ENCODE assay signal across 14 mouse cellular contexts in the genomic region with DNA sequence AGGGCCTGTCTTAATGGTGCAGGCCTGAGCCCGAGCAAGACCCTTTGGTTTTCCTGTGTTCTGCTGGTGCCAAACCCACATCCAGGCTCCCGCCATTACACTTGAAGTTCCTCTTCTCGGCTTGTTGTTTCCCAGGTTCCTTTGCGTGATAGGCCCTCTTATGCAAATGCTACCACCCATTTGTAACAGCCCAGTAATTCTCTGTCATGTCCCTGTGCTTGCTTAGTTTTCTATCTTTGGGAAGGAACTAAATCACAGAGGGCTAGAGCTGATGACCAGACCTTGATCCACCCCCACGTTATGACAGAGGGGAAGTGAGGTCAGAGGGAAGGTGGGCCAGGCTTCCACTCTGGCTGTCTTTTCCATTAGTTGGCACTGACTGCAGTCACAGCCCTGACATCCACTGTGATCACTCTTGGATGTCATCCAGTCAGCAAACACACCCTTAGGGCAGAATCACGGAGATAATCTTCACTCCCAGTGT. TPM values are rescaled to one million over a fixed set of nuclear protein-coding genes. Genes with fewer than 3 reads are reported as not detected.
DNase-seq lines count a peak whose midpoint lies in the region; TF ChIP-seq lines count a peak whose summit lies in the region.
"Had no signal": no experiment of that assay in that cellular context is flagged by ENCODE, and none has a peak within 500 bp of the region (broad histone marks: within the 10 kb centered on the region; RNA-seq: fewer than 3 reads in every experiment).

No protein-coding gene starts in this region.

- H3K27me3 ChIP-seq in cerebellum, adult 2 months (ENCODE audit: control insufficient read depth, insufficient read depth, low read length) = no peaks in the 10 kb centered on the region
- H3K27me3 ChIP-seq: liver, embryonic 13.5 days; neural tube, embryonic 15.5 days had no signal

- DNase-seq in heart, adult 8-10 months (ENCODE audit: low spot score) = peak; percentile 29
- DNase-seq in heart, postnatal 14 days = no peak
- DNase-seq in 416B (ENCODE audit: low read depth) = peak; percentile 91
- peak; percentile 53 for DNase-seq in adipocyte (ENCODE audit: low spot score)
- peak; percentile 60 for DNase-seq in lung, postnatal 25 days (ENCODE audit: low spot score)
- no peak for DNase-seq in frontal cortex, postnatal 25 days (ENCODE audit: low spot score in 2 of 2)
- no peak for DNase-seq in gastrocnemius, postnatal 4 days (ENCODE audit: low spot score in 2 of 2)
- DNase-seq in cerebellum, adult 2 months = no peak
- DNase-seq: kidney, postnatal 4 days; liver, embryonic 13.5 days had no signal

- 67% methylated on average over 6 of the region's 6 CpGs for whole genome bisulfite sequencing in cerebellum, adult 2 months

- no peak for TF ChIP-seq POLR2A in cerebellum, adult 2 months (IDR thresholded peaks at IDR 0.05; ENCODE audit: borderline replicate concordance, insufficient read depth, low read length)

- intact Hi-C loops in heart, postnatal 14 days (cut with DNase I) = no loop called here

- TF ChIP-seq CTCF in cerebellum, adult 2 months (IDR thresholded peaks at IDR 0.05; ENCODE audit: borderline replicate concordance, insufficient read depth, low read depth, low read length) = no peak

- no peak overlapping the region for H3K27ac ChIP-seq in cerebellum, adult 2 months (ENCODE audit: insufficient read depth, low read length)
- H3K27ac ChIP-seq: forebrain, embryonic 10.5 days; liver, embryonic 13.5 days; neural tube, embryonic 15.5 days had no signal

- no peaks in the 10 kb centered on the region for H3K4me1 ChIP-seq in cerebellum, adult 2 months (ENCODE audit: control insufficient read depth, insufficient read depth, low read length)
- H3K4me1 ChIP-seq: liver, embryonic 13.5 days; neural tube, embryonic 15.5 days had no signal

- no peak overlapping the region for H3K4me3 ChIP-seq in cerebellum, adult 2 months (replicated peaks; ENCODE audit: insufficient read depth, low read depth, low read length)
- H3K4me3 ChIP-seq: forebrain, embryonic 10.5 days; liver, embryonic 13.5 days; neural tube, embryonic 15.5 days had no signal

RNA-seq across cellular contexts. Expression of a gene that starts 28.4 kb away (rescaled TPM):
- not detected for total RNA-seq in heart, adult 8-10 months (2022)
- under 1 TPM in 1 of 2 experiments, not detected in 1; 0.10 TPM for total RNA-seq in heart, postnatal 14 days (2021)
- total RNA-seq in gastrocnemius, postnatal 4 days (2021) = not detected
- polyA plus RNA-seq in cerebellum, adult 2 months (2012; rRNA removed) = 0.16 and 0.30 TPM in 2 replicates
- total RNA-seq: gastrocnemius, adult 18-20 months had no signal
- polyA plus RNA-seq: forebrain, embryonic 10.5 days had no signal

RNA-seq across cellular contexts. Expression of a gene that starts 32.8 kb away (rescaled TPM):
- 1 to 10 TPM in 2 of 4 experiments, under 1 TPM in 2; 0.47 to 1.9 (median 1.0) TPM for total RNA-seq in heart, adult 8-10 months (2022)
- under 1 TPM in 1 of 2 experiments, not detected in 1; 0.32 TPM for total RNA-seq in heart, postnatal 14 days (2021)
- total RNA-seq in gastrocnemius, postnatal 4 days (2021) = under 1 TPM in 1 of 2 experiments, not detected in 1; 0.52 TPM
- polyA plus RNA-seq in cerebellum, adult 2 months (2012; rRNA removed) = 0.08 and 0.15 TPM in 2 replicates
- total RNA-seq: gastrocnemius, adult 18-20 months; midbrain, postnatal 0 days had no signal
- polyA plus RNA-seq: forebrain, embryonic 10.5 days; neural tube, embryonic 15.5 days had no signal

RNA-seq across cellular contexts. Expression of a gene that starts 41.2 kb away (rescaled TPM):
- total RNA-seq in heart, adult 8-10 months (2022) = under 1 TPM; 0.19 to 0.78 (median 0.33) TPM
- total RNA-seq in heart, postnatal 14 days (2021) = 1 to 10 TPM; 3.4 to 6.0 TPM
- 10 to 100 TPM; 14.0 to 15.6 TPM for total RNA-seq in gastrocnemius, postnatal 4 days (2021)
- 0.18 and 0.30 TPM in 2 replicates for polyA plus RNA-seq in cerebellum, adult 2 months (2012; rRNA removed)
- total RNA-seq: gastrocnemius, adult 18-20 months had no signal

Comparison
In these comparisons a context has a peak if more than half of its experiments do, and no peak if none do; other contexts are left out.
1. DNase-seq: peak in heart, adult 8-10 months (single experiment), 416B (single experiment), adipocyte (single experiment) and lung, postnatal 25 days (single experiment); none in heart, postnatal 14 days (0 of 2), frontal cortex, postnatal 25 days (0 of 2), gastrocnemius, postnatal 4 days (0 of 2) and cerebellum, adult 2 months (0 of 2).